Mouse (Mus musculus): ENCODE measurements around the gene Lrrc23.
"Not testable (repeated sequence)": the region's sequence is repeated elsewhere in the genome, so short reads cannot be mapped to it uniquely, and the experiment has no call there.

The Lrrc23 gene

GRCm38 (mm10) chr6:124807366-124807765 lies 27.8 kb upstream of the Lrrc23 start:
- DNase-seq = peak; percentile 3 to 21

DNA sequence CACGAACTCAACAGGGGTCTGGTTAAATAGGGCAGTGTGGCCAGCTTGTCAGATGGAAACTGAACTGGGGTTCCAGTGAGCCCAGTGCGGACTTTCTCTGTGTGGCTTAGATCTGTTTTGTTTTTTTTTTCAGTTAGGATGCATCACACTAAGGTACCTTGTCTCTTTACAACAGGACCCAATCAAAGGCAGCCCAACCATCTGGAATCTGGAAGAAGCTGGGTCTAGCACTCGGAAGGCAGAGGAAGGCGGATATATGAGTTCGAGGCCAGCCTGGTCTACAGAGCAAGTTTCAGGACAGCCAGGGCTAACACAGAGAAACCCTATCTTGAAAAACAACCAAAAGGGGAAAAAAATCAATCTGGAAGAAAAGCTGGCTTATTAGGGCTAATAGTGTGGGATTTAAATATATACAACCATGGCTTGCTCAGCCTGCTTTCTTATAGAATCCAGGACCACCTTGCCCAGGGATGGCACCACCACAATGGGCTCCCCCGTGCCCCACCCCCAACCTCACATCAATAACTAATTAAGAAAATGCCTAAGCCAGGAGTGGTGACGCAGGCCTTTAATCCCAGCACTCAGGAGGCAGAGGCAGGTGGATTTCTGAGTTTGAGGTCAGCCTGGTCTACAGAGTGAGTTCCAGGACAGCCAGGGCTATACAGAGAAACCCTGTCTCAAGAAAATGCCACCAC lies 27.1 kb upstream of the Lrrc23 start:
- peak; percentile 11 to 23 for DNase-seq

- peak; percentile 92 to 93 for DNase-seq
Observed at GRCm38 (mm10) chr6:124805341-124806321, 26.1 kb upstream of the Lrrc23 start.

GRCm38 (mm10) chr6:124804341-124804740 lies 24.8 kb upstream of the Lrrc23 start:
- peak in 1 of 2 experiments; percentile 0 for DNase-seq

- DNase-seq = not testable (repeated sequence)
Observed at GRCm38 (mm10) chr6:124803691-124804090, 24.2 kb upstream of the Lrrc23 start.

- DNase-seq = peak in 1 of 2 experiments; percentile 0
Observed at GRCm38 (mm10) chr6:124803061-124803460, 23.5 kb upstream of the Lrrc23 start.

GRCm38 (mm10) chr6:124802400-124802799 lies 22.9 kb upstream of the Lrrc23 start:
- not testable (repeated sequence) for DNase-seq

DNA sequence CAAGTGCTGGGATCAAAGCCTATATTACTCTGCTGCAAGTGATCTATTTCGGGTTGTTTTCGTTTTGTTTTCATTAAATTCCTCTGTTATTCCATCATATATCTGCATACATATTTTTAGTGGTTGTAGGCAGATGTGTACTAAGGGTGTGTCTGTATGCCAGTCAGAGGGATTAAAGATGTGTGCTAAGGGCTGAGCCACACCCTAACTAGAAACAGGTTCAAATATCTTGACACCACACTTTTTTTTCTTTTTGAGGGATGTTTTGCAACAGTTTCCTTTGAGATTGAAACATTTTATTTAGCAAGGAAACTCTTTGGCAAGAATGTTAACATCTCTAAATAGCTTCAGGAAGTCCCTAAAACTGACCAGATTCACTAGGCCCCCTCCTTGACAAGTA lies 16.7 kb upstream of the Lrrc23 start:
- DNase-seq = no peak

DNA sequence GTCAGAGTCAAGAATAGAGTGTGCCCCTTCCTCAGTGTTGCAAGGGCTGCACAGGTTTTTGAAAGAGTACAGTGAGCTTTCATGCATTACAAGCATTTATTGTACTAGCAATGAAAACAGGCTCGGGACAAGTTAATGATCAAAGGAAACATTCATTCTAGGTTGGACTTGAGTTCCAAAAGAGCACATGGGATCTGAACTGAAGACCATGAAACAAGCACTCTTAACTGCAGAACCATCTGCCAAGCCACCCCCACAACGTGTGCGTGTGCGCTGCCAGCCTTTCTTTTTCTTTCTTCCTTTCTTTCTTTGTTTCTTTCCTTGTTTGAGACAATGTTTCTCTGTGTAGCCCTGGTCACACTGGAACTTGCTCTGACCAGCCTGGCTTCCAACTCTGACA lies 16.3 kb upstream of the Lrrc23 start:
- no peak for DNase-seq

DNA sequence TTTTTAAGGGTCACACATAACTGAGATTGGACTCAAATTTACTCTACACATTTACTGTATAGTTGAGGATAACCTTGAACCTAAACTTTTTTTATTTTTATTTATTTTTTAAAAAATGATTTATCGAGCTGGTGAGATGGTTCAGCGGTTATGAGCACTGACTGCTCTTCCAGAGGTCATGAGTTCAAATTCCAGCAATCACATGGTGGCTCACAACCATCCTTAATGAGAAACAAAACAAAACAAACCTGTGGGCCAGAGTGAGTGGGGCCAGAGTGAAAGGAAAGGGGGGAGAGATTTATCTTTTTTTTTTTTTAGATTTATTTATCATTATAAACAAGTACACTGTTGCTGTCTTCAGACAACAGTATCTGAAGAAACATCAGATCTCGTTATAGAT lies 12.4 kb upstream of the Lrrc23 start:
- DNase-seq = no peak

GRCm38 (mm10) chr6:124790121-124790520 lies 10.6 kb upstream of the Lrrc23 start:
- DNase-seq = no peak

DNA sequence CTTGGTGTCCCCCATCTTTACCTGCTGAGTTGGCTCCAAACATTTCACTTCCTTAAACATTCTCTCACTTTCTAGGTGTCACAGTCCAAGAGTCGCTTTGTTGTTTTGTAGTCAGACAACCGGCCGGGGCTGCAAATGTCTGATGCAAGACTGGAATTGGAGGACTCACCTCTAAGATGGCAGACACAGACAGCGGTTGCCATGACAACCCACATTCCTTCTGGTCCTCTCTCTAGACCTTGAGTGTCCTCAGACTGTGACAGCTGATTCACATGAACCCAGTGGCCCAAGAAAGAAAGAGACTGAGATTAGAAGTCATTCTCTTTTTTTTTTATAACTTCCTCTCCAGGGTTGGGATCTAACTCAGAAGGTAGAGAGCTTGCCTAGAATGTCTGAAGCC lies 10.0 kb upstream of the Lrrc23 start:
- DNase-seq = peak in 1 of 2 experiments; percentile 1

DNA sequence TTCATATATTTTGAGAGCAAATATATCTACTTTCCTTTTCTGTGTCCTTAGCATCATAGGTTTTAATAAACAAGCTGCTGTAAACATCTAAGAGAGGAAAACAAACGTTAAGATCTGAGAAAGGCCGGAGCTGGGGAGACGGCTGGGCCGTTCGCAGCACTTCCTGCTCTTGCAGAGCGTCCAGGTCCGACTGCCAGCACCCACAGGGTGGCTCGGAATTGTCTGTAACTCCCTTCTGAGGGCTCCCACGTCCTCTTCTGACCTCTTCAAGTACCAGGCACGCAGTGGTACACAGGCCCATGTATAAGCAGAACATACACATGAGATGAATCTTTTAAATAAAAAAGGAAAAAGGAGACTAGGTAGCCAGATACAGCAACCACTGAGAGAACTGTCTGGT lies 8.2 kb upstream of the Lrrc23 start:
- DNase-seq = peak; percentile 41 to 47

DNA sequence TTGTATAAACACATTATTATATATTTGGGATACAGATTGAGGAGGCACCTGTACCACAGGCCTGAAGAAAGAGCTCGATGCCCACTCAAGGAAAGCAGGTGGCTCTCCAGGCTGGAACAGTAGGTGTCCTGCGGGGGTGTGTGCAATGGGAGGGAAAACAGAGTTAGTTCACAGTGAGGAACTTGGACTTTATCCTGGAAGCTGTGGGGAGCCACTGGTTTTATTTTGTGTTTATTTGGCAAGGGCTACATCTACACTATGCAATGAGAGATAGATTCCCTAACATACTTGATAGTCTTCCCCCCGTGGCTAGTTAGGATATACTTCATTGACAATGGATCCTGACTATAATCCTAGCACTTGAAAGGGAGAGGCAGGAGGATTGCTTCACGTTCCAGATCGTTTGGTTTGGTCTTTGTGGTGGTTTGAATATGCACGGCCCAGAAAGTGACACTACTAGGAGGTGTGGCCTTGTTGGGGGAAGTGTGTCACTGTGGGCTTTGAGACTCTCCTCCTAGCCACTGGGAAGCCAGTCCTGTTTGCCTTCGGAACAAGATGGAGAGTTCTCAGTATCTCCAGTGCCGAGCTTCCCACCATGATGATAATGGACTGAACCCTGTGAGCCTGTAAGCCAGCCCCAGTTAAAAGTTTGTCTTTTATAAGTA lies 7.4 kb upstream of the Lrrc23 start:
- peak; percentile 85 to 89 for DNase-seq

GRCm38 (mm10) chr6:124782436-124782835 lies 2.9 kb upstream of the Lrrc23 start:
- DNase-seq = peak; percentile 6 to 9

- peak in 1 of 2 experiments; percentile 0 for DNase-seq
Observed at GRCm38 (mm10) chr6:124780917-124781316, 1.4 kb upstream of the Lrrc23 start.

- DNase-seq = no peak
Observed at GRCm38 (mm10) chr6:124779984-124780416, 473 bp upstream of the Lrrc23 start.

DNA sequence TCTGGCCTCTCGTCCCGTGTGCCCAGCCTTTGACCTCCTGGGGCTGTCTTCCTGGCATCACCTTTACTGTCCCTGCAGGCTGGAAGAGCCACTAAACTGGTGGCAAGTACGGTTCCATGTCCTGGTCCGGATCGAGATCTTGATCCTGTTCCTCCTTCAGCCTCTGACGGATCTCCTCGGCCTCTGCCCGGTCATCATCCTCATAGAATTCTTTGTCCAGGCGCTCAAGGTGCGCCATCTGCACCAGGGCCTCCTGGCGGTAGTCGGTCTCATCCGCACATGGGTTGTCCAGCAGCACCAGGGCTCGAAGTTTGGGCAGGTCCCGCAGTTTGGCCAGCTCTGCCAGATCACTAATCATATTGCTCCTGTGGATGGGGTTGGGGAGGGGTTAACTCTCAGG lies 9.0 kb downstream of the Lrrc23 start:
- DNase-seq = peak; percentile 56 to 62

- DNase-seq = peak; percentile 43 to 54
Observed at GRCm38 (mm10) chr6:124770013-124770412, 9.5 kb downstream of the Lrrc23 start.

- peak; percentile 83 to 84 for DNase-seq
Observed at GRCm38 (mm10) chr6:124769101-124769765, 10.3 kb downstream of the Lrrc23 start, which contains the start of gene Eno2. Eno2 (minus strand) TSS chr6:124769673.

GRCm38 (mm10) chr6:124768704-124769044 lies 10.9 kb downstream of the Lrrc23 start:
- DNase-seq = no peak

DNA sequence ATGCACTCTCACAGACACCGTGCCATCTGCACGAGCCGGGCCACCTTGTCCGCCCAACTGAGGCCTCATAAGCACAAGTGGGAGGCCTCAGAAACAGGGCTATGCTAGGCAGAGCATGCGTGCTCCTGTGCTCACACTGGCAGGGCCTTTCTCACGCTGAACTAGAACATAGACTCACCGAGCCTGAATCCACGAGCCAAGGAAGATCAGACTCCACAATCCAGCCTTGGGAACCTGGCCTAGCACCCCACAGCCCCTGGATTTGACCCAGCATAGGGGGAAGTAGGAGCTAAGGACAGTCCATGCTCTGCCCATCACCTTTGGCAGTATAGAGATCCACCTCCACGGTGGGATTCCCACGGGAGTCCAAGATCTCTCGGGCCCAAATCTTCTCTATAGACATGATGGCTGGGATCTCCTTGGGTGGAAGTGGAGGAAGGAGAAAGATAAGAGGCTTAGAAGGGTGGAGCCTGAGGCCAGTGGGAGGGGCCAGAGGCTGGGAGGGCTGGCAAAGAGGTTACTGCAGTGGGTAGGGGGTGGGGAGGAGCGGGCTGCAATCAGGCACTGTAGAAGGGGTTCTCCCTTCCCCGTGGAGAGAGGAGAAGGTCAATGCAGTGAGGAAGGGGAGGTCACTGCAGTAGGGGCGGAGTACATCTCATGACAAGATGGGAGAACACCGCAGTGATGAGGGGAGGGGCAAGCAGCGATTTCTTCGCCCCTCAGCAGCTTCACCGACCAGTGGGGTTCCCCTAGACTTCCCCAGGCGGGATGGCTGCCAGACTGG lies 11.4 kb downstream of the Lrrc23 start:
- DNase-seq = peak; percentile 74 to 77
